Mouse (Mus musculus) forebrain, embryonic 11.5 days (tissue): Measurements from ENCODE around the gene Plcg2. TPM values are rescaled to one million over a fixed set of nuclear protein-coding genes. Genes with fewer than 3 reads are reported as not detected.

ENCODE experiments used
- ATAC-seq: fragments of 200-750 bp; cut with Nextera tagmentation; replicated peaks from 2 replicates; pipeline ENCODE4 v1.8.0; 2017; ENCODE audit warnings: moderate TSS enrichment; ENCODE audit not compliant: low FRiP score
- DNase-seq: peaks from one replicate; pipeline ENCODE4 v3.0.0-alpha.2; 2017; ENCODE audit warnings: low spot score
- H3K27ac ChIP-seq: fragments of 300-500 bp; sonication (generic); 2 replicates; pipeline ENCODE4 v1.5.1; 2014; ENCODE audit warnings: low read depth, low read length
- H3K27me3 ChIP-seq: fragments of 300-500 bp; sonication (generic); 2 replicates; pipeline ENCODE4 v1.6.1; 2014; ENCODE audit warnings: mild to moderate bottlenecking, low read length, mixed read lengths; ENCODE audit not compliant: control insufficient read depth, insufficient read depth
- H3K36me3 ChIP-seq: fragments of 300-500 bp; sonication (generic); 2 replicates; pipeline ENCODE4 v1.6.1; 2014; ENCODE audit warnings: mild to moderate bottlenecking, low read length, moderate library complexity, mixed read lengths; ENCODE audit not compliant: control insufficient read depth, insufficient read depth
- H3K4me1 ChIP-seq: fragments of 300-500 bp; sonication (generic); replicated peaks from 2 replicates; pipeline ENCODE4 v1.6.1; 2014; ENCODE audit warnings: low read length, mixed read lengths; ENCODE audit not compliant: control insufficient read depth, insufficient read depth
- H3K4me2 ChIP-seq: fragments of 300-500 bp; sonication (generic); 2 replicates; pipeline ENCODE4 v1.6.1; 2014; ENCODE audit warnings: low read depth, mild to moderate bottlenecking, low read length, moderate library complexity, mixed read lengths; ENCODE audit not compliant: severe bottlenecking
- H3K4me3 ChIP-seq: fragments of 300-500 bp; sonication (generic); 2 replicates; pipeline ENCODE4 v1.5.1; 2014; ENCODE audit warnings: low read depth, low read length
- H3K9ac ChIP-seq: fragments of 300-500 bp; sonication (generic); 2 replicates; pipeline ENCODE4 v1.6.1; 2014; ENCODE audit warnings: low read length
- H3K9me3 ChIP-seq: fragments of 300-500 bp; sonication (generic); 2 replicates; pipeline ENCODE4 v1.6.1; 2016; ENCODE audit warnings: low read length, mixed read lengths; ENCODE audit not compliant: control insufficient read depth
- WGBS: fragments of 180-500 bp; shearing (Covaris S2); extraction: QIAGEN DNeasy Blood & Tissue Kit; methylation state at CpG from one replicate; pipeline ENCODE4 v1.1.7; 2014; 5-methylcytosine and 5-hydroxymethylcytosine counted together
- polyA plus RNA-seq: library from polyadenylated mRNA; unstranded; fragments of >200 nt; fragmentation: Nextera tagmentation; extraction: Ambion mirVana; gene quantifications from 2 replicates; pipeline ENCODE4 v1.2.1, GENCODE M21; 2014

The Plcg2 gene
- polyA plus RNA-seq, 1 experiment from 2014 or later, result 2.0 TPM

GRCm38 (mm10) chr8:117518873-117519272, 20.8 kb downstream of the Plcg2 start:
- Histone ChIP-seq H3K4me3 (no peak overlapping the region), H3K4me1 (no peaks in the 10 kb centered on the region), H3K27me3 (no peaks in the 10 kb centered on the region), H3K27ac (no peak overlapping the region), H3K9me3 (no peaks in the 10 kb centered on the region), H3K36me3 (no peaks in the 10 kb centered on the region), H3K4me2 (no peak overlapping the region), H3K9ac (no peak overlapping the region)
- ATAC-seq (no peak), DNase-seq (no peak)
- 86% methylated on average over 4 of the region's 4 CpGs for WGBS

DNA sequence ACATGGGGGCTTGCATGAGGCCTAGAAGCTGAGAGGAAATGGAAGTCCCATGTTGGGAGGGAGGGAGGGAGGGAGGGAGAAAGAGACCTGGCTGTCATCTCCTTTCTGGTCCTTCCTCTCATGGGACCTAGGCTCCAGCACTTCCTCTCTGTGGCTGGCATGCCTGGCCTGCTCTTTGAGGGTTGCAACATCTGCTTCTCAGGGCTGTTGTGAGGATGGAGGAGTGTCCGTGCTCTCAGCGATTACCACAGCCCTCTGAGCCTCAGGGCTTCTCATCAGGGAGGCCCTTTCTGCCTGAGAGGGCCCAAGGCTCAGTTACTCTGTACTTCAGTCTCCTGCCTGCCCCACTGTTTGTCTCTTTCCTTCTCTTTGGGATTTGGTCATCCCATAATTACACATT, 28.1 kb downstream of the Plcg2 start:
- Histone ChIP-seq H3K4me1 (no peaks in the 10 kb centered on the region), H3K4me3 (no peak overlapping the region), H3K9ac (no peak overlapping the region), H3K4me2 (no peak overlapping the region), H3K27ac (no peak overlapping the region), H3K36me3 (no peaks in the 10 kb centered on the region), H3K9me3 (no peaks in the 10 kb centered on the region), H3K27me3 (no peaks in the 10 kb centered on the region)
- DNase-seq, result no peak
- no peak for ATAC-seq
- 53% methylated on average over 2 of the region's 2 CpGs for WGBS

DNA sequence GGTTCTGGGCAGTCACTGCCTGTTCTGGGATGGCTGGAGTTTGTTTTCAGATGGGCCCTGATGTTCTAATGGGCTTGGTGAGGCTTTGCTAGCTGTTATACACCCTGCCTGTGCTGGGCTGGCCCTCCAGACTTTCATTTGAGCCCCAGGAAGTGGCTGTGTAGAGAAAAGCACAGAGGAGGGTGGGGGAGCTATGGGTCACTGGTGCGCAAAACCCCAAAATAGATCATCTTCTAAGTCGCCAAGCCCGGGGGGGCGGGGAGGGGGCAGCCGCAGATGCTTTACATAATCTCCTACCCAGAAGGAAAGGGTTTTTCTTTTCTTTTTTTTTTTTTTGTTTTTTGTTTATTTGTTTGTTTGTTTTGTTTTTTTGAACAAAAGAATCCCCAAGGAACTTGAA, 29.9 kb downstream of the Plcg2 start:
- H3K4me2 ChIP-seq, result no peak overlapping the region
- H3K4me3 ChIP-seq, result no peak overlapping the region
- ATAC-seq, result no peak
- no peaks in the 10 kb centered on the region for H3K4me1 ChIP-seq
- H3K9ac ChIP-seq, result no peak overlapping the region
- no peaks in the 10 kb centered on the region for H3K27me3 ChIP-seq
- no peak overlapping the region for H3K27ac ChIP-seq
- no peak for DNase-seq
- no peaks in the 10 kb centered on the region for H3K36me3 ChIP-seq
- H3K9me3 ChIP-seq, result no peaks in the 10 kb centered on the region
- 77% methylated on average over 5 of the region's 5 CpGs for WGBS

GRCm38 (mm10) chr8:117529177-117529576, 31.1 kb downstream of the Plcg2 start:
- no peaks in the 10 kb centered on the region for H3K9me3 ChIP-seq
- 71% methylated on average over 5 of the region's 5 CpGs for WGBS
- no peaks in the 10 kb centered on the region for H3K4me1 ChIP-seq
- ATAC-seq (no peak), DNase-seq (no peak)
- no peak overlapping the region for H3K4me2 ChIP-seq
- H3K27me3 ChIP-seq, result no peaks in the 10 kb centered on the region
- H3K4me3 ChIP-seq, result no peak overlapping the region
- H3K27ac ChIP-seq, result no peak overlapping the region
- no peak overlapping the region for H3K9ac ChIP-seq
- no peaks in the 10 kb centered on the region for H3K36me3 ChIP-seq

DNA sequence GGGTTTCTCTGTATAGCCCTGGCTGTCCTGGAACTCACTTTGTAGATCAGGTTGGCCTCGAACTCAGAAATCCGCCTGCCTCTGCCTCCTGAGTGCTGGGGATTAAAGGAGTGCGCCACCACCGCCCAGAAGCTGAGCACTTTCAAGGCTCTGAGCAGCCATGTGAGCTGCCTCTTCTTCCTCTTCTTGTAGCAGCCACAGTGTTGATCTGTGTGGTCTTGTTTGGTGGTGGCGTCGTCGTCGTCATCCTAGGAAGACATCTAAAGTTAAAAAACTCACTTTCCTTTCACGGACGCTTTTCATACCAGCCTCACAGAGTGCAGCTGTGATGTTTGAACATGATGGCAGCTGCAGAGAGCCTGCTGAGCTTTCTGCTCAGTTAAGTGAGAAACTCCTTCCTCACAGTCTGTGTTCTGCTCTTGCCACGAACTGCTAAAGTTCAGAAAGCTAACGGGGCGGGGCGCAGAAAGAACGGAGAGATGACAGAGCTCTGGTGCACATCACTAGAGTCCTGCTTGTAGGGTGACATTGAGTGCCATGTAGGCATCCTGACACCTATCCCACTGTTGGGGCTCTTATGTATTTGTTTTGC, 34.4 kb downstream of the Plcg2 start:
- Histone ChIP-seq H3K36me3 (no peaks in the 10 kb centered on the region), H3K9ac (no peak overlapping the region), H3K9me3 (no peaks in the 10 kb centered on the region), H3K4me2 (no peak overlapping the region), H3K27me3 (no peaks in the 10 kb centered on the region), H3K27ac (no peak overlapping the region), H3K4me3 (no peak overlapping the region), H3K4me1 (no peaks in the 10 kb centered on the region)
- WGBS, result 94% methylated on average over 15 of the region's 15 CpGs
- ATAC-seq (no peak), DNase-seq (no peak)

DNA sequence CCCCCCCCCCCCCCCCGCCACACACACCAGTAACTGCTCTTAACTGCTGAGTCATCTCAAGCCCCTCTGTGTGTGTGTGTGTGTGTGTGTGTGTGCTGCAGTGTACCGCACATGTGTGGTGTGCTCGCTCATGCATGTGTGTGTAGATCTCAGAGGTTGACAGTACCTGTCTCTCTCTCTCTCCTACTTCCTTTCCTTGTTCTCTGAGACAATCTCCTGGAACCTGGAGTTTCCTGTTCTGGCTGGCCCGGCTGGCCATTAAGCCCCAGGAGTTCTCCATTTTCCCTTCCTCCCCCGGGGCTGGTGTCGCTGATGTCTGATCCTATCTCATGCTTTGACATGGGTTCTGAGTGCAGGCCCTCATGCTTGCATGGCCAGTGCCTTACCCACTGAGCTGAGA, 38.8 kb downstream of the Plcg2 start:
- H3K9ac ChIP-seq, result no peak overlapping the region
- no peak for ATAC-seq
- WGBS, result 75% methylated on average over 5 of the region's 6 CpGs

DNA sequence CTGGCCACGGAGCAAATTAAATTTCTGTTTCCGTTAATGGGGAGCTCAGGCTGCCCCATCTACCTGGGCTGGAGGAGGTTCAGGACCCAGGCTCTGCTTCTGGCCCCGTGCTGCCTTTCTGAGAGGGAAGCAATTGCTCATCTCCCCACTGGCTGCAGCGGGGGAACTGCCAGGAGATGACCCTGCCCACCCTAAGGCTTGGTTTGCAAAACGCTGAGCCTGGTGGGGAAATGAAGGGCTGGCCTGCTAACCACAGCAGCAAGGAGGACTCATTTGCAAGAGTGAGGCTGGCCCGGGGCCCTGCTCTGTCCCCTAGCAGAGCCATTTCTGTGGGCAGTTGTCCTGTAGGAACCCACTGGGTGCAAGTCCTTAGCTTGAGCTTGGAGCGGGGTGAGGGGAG, 39.7 kb downstream of the Plcg2 start:
- Histone ChIP-seq H3K4me3 (no peak overlapping the region), H3K9me3 (no peaks in the 10 kb centered on the region), H3K27me3 (no peaks in the 10 kb centered on the region), H3K27ac (no peak overlapping the region), H3K9ac (no peak overlapping the region), H3K36me3 (no peaks in the 10 kb centered on the region), H3K4me1 (no peaks in the 10 kb centered on the region), H3K4me2 (no peak overlapping the region)
- ATAC-seq, result no peak
- no peak for DNase-seq
- 73% methylated on average over 7 of the region's 7 CpGs for WGBS

More for the DNA sequence above, 38.8 kb downstream of the Plcg2 start:
- Histone ChIP-seq H3K4me3 (no peak overlapping the region), H3K4me1 (no peaks in the 10 kb centered on the region), H3K9me3 (no peaks in the 10 kb centered on the region), H3K36me3 (no peaks in the 10 kb centered on the region), H3K4me2 (no peak overlapping the region), H3K27ac (no peak overlapping the region), H3K27me3 (no peaks in the 10 kb centered on the region)
- DNase-seq, result no peak

- no peaks in the 10 kb centered on the region for H3K36me3 ChIP-seq
- no peak overlapping the region for H3K4me3 ChIP-seq
- ATAC-seq (no peak), DNase-seq (no peak)
- H3K9ac ChIP-seq, result no peak overlapping the region
- no peak overlapping the region for H3K27ac ChIP-seq
- no peaks in the 10 kb centered on the region for H3K4me1 ChIP-seq
- no peak overlapping the region for H3K4me2 ChIP-seq
- H3K9me3 ChIP-seq, result no peaks in the 10 kb centered on the region
- H3K27me3 ChIP-seq, result no peaks in the 10 kb centered on the region
These were observed 44.9 kb downstream of the Plcg2 start for GRCm38 (mm10) chr8:117542951-117543350.

DNA sequence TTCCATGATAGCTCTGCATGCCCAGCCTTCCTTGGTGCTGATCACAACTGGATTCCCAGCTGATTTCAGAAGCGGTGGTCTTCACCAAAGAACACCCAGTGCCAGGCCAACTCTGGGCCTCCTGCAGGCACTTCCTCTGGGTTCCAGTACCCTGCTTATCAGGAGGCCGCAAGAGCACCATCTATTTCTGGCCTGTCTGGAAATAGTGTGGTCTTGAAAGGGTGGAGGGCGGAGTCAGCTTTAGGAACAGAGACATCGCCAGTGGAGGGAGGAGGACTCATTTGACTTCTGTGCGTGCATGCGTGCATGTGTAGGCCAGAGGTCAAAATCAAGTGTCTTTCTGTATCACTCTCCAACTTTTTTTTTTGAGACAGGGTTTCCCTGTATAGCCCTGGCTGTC, 45.7 kb downstream of the Plcg2 start:
- no peak overlapping the region for H3K4me3 ChIP-seq
- DNase-seq, result no peak
- H3K27me3 ChIP-seq, result no peaks in the 10 kb centered on the region
- ATAC-seq, result no peak
- no peak overlapping the region for H3K9ac ChIP-seq
- H3K4me1 ChIP-seq, result no peaks in the 10 kb centered on the region
- H3K27ac ChIP-seq, result no peak overlapping the region
- no peak overlapping the region for H3K4me2 ChIP-seq
- WGBS, result 84% methylated on average over 6 of the region's 6 CpGs
- H3K9me3 ChIP-seq, result no peaks in the 10 kb centered on the region
- no peaks in the 10 kb centered on the region for H3K36me3 ChIP-seq
